Mouse (Mus musculus) hindbrain, embryonic 15.5 days (tissue): ENCODE measurements at regions not wholly inside any gene's neighbourhood (a gene's known extent, or its start where the extent isn't known, plus 50 kb on each side); places are given as distances from the start of the nearest gene placed in this dataset.

Experiments
- ATAC-seq: fragments of 200-750 bp; cut with Nextera tagmentation; 2 replicates; pipeline ENCODE4 v1.8.0; 2017; ENCODE audit warnings: low read depth, moderate number of reproducible peaks, moderate TSS enrichment; ENCODE audit not compliant: low FRiP score
- H3K27ac ChIP-seq: fragments of 300-500 bp; sonication (generic); replicated peaks from 2 replicates; pipeline ENCODE4 v1.5.1; 2015; ENCODE audit warnings: mild to moderate bottlenecking, inconsistent platforms
- H3K27me3 ChIP-seq: fragments of 300-500 bp; sonication (generic); 2 replicates; pipeline ENCODE4 v1.6.1; 2015; ENCODE audit warnings: control low read depth, inconsistent platforms
- H3K36me3 ChIP-seq: fragments of 300-500 bp; sonication (generic); 2 replicates; pipeline ENCODE4 v1.6.1; 2015; ENCODE audit warnings: control low read depth, inconsistent platforms
- H3K4me1 ChIP-seq: fragments of 300-500 bp; sonication (generic); replicated peaks from 2 replicates; pipeline ENCODE4 v1.6.1; 2015; ENCODE audit warnings: control low read depth, inconsistent platforms
- H3K4me2 ChIP-seq: fragments of 300-500 bp; sonication (generic); 2 replicates; pipeline ENCODE4 v1.6.1; 2015; ENCODE audit warnings: moderate library complexity, mild to moderate bottlenecking, inconsistent platforms
- H3K4me3 ChIP-seq: fragments of 300-500 bp; sonication (generic); 2 replicates; pipeline ENCODE4 v1.5.1; 2015; ENCODE audit warnings: mild to moderate bottlenecking, inconsistent platforms
- H3K9ac ChIP-seq: fragments of 300-500 bp; sonication (generic); 2 replicates; pipeline ENCODE4 v1.6.1; 2015; ENCODE audit warnings: inconsistent platforms
- H3K9me3 ChIP-seq: fragments of 300-500 bp; sonication (generic); 2 replicates; pipeline ENCODE4 v1.6.1; 2016; ENCODE audit warnings: control low read depth, inconsistent platforms
- WGBS: fragments of 180-500 bp; shearing (Covaris S2); methylation state at CpG from one replicate; pipeline ENCODE4 v1.1.7; 2015; 5-methylcytosine and 5-hydroxymethylcytosine counted together

GRCm38 (mm10) chr3:9131366-9131765 is 478.5 kb downstream of the Zfp704 start:
- H3K4me3 ChIP-seq = no peak overlapping the region
- no peak overlapping the region for H3K27ac ChIP-seq
- H3K4me1 ChIP-seq = no peaks in the 10 kb centered on the region
- H3K27me3 ChIP-seq = no peaks in the 10 kb centered on the region
- ATAC-seq = no peak
- no peaks in the 10 kb centered on the region for H3K9me3 ChIP-seq
- no peaks in the 10 kb centered on the region for H3K36me3 ChIP-seq
- WGBS = 77% methylated on average over 4 of the region's 4 CpGs
- no peak overlapping the region for H3K9ac ChIP-seq
- no peak overlapping the region for H3K4me2 ChIP-seq

GRCm38 (mm10) chr3:9128407-9128806 is 481.5 kb downstream of the Zfp704 start:
- Histone ChIP-seq H3K9me3 (no peaks in the 10 kb centered on the region), H3K9ac (no peak overlapping the region), H3K4me2 (no peak overlapping the region), H3K27me3 (no peaks in the 10 kb centered on the region), H3K27ac (no peak overlapping the region), H3K4me1 (no peaks in the 10 kb centered on the region), H3K4me3 (no peak overlapping the region), H3K36me3 (no peaks in the 10 kb centered on the region)
- ATAC-seq = no peak
- WGBS = 89% methylated on average over 4 of the region's 4 CpGs

GRCm38 (mm10) chr3:9123079-9123478 is 486.8 kb downstream of the Zfp704 start:
- ATAC-seq = no peak
- 41% methylated on average over 5 of the region's 5 CpGs for WGBS
- H3K36me3 ChIP-seq = no peaks in the 10 kb centered on the region

GRCm38 (mm10) chr3:9117913-9118312 is 492.0 kb downstream of the Zfp704 start:
- no peak for ATAC-seq
- Histone ChIP-seq H3K4me2 (no peak overlapping the region), H3K4me1 (no peaks in the 10 kb centered on the region), H3K27ac (no peak overlapping the region), H3K36me3 (no peaks in the 10 kb centered on the region), H3K27me3 (no peaks in the 10 kb centered on the region), H3K9me3 (no peaks in the 10 kb centered on the region), H3K4me3 (no peak overlapping the region), H3K9ac (no peak overlapping the region)
- WGBS = 88% methylated on average over 3 of the region's 3 CpGs

More at GRCm38 (mm10) chr3:9123079-9123478, 486.8 kb downstream of the Zfp704 start:
- Histone ChIP-seq H3K27ac (no peak overlapping the region), H3K4me1 (peaks cover 3% of the 10 kb centered on the region; the same call in 1 of the 2 replicates), H3K9ac (no peak overlapping the region), H3K27me3 (no peaks in the 10 kb centered on the region), H3K4me3 (no peak overlapping the region), H3K9me3 (no peaks in the 10 kb centered on the region), H3K4me2 (no peak overlapping the region)

- H3K9ac ChIP-seq = no peak overlapping the region
- no peaks in the 10 kb centered on the region for H3K27me3 ChIP-seq
- no peak for ATAC-seq
- H3K36me3 ChIP-seq = no peaks in the 10 kb centered on the region
- no peak overlapping the region for H3K4me2 ChIP-seq
- 89% methylated on average over 5 of the region's 5 CpGs for WGBS
- H3K4me1 ChIP-seq = no peaks in the 10 kb centered on the region
- no peak overlapping the region for H3K4me3 ChIP-seq
- no peak overlapping the region for H3K27ac ChIP-seq
- H3K9me3 ChIP-seq = no peaks in the 10 kb centered on the region
Observed at GRCm38 (mm10) chr3:9113410-9113809, 496.5 kb downstream of the Zfp704 start.

- Histone ChIP-seq H3K4me2 (no peak overlapping the region), H3K36me3 (no peaks in the 10 kb centered on the region), H3K27ac (no peak overlapping the region), H3K9me3 (no peaks in the 10 kb centered on the region), H3K9ac (no peak overlapping the region), H3K27me3 (no peaks in the 10 kb centered on the region), H3K4me1 (no peaks in the 10 kb centered on the region), H3K4me3 (no peak overlapping the region)
- no peak for ATAC-seq
- WGBS = 48% methylated on average over 11 of the region's 11 CpGs
Observed at GRCm38 (mm10) chr3:9110741-9111140, 499.1 kb downstream of the Zfp704 start.

GRCm38 (mm10) chr3:9109991-9110390 is 499.9 kb downstream of the Zfp704 start:
- no peaks in the 10 kb centered on the region for H3K36me3 ChIP-seq
- no peak overlapping the region for H3K4me2 ChIP-seq
- WGBS = 47% methylated on average over 8 of the region's 8 CpGs
- ATAC-seq = no peak
- H3K9ac ChIP-seq = no peak overlapping the region
- H3K27ac ChIP-seq = no peak overlapping the region
- no peak overlapping the region for H3K4me3 ChIP-seq
- H3K27me3 ChIP-seq = no peaks in the 10 kb centered on the region
- no peaks in the 10 kb centered on the region for H3K9me3 ChIP-seq
- H3K4me1 ChIP-seq = no peaks in the 10 kb centered on the region

- WGBS = 83% methylated on average over 5 of the region's 5 CpGs
- Histone ChIP-seq H3K4me1 (no peaks in the 10 kb centered on the region), H3K27me3 (no peaks in the 10 kb centered on the region), H3K36me3 (no peaks in the 10 kb centered on the region), H3K9me3 (no peaks in the 10 kb centered on the region), H3K27ac (no peak overlapping the region), H3K4me2 (no peak overlapping the region), H3K9ac (no peak overlapping the region), H3K4me3 (no peak overlapping the region)
- no peak for ATAC-seq
Observed at GRCm38 (mm10) chr3:9109485-9109884, 500.4 kb downstream of the Zfp704 start.

- H3K36me3 ChIP-seq = no peaks in the 10 kb centered on the region
- 68% methylated on average over 15 of the region's 15 CpGs for WGBS
Observed at GRCm38 (mm10) chr3:9107766-9108410, 502.0 kb downstream of the Zfp704 start.

GRCm38 (mm10) chr3:9105191-9105926 is 504.5 kb downstream of the Zfp704 start:
- no peaks in the 10 kb centered on the region for H3K9me3 ChIP-seq
- no peaks in the 10 kb centered on the region for H3K4me1 ChIP-seq
- 74% methylated on average over 8 of the region's 8 CpGs for WGBS
- ATAC-seq = no peak
- no peak overlapping the region for H3K4me2 ChIP-seq
- no peak overlapping the region for H3K27ac ChIP-seq
- H3K27me3 ChIP-seq = no peaks in the 10 kb centered on the region
- no peak overlapping the region for H3K4me3 ChIP-seq
- H3K36me3 ChIP-seq = no peaks in the 10 kb centered on the region
- no peak overlapping the region for H3K9ac ChIP-seq

More at GRCm38 (mm10) chr3:9107766-9108410, 502.0 kb downstream of the Zfp704 start:
- no peak overlapping the region for H3K9ac ChIP-seq
- H3K4me2 ChIP-seq = no peak overlapping the region
- no peak for ATAC-seq
- no peaks in the 10 kb centered on the region for H3K27me3 ChIP-seq
- no peak overlapping the region for H3K27ac ChIP-seq
- no peak overlapping the region for H3K4me3 ChIP-seq
- no peaks in the 10 kb centered on the region for H3K4me1 ChIP-seq
- no peaks in the 10 kb centered on the region for H3K9me3 ChIP-seq

- Histone ChIP-seq H3K4me1 (no peaks in the 10 kb centered on the region), H3K36me3 (no peaks in the 10 kb centered on the region), H3K27ac (no peak overlapping the region), H3K27me3 (no peaks in the 10 kb centered on the region), H3K4me3 (no peak overlapping the region), H3K9me3 (no peaks in the 10 kb centered on the region), H3K9ac (no peak overlapping the region), H3K4me2 (no peak overlapping the region)
- no peak for ATAC-seq
- 84% methylated on average over 6 of the region's 6 CpGs for WGBS
Observed at GRCm38 (mm10) chr3:9103456-9103855, 506.4 kb downstream of the Zfp704 start.

GRCm38 (mm10) chr3:9101240-9101639 is 508.6 kb downstream of the Zfp704 start:
- H3K27me3 ChIP-seq = no peaks in the 10 kb centered on the region
- 70% methylated on average over 3 of the region's 3 CpGs for WGBS
- H3K9ac ChIP-seq = no peak overlapping the region
- H3K4me3 ChIP-seq = no peak overlapping the region
- no peak for ATAC-seq
- no peaks in the 10 kb centered on the region for H3K36me3 ChIP-seq
- no peaks in the 10 kb centered on the region for H3K9me3 ChIP-seq
- no peaks in the 10 kb centered on the region for H3K4me1 ChIP-seq
- no peak overlapping the region for H3K4me2 ChIP-seq
- H3K27ac ChIP-seq = no peak overlapping the region
